Mouse (Mus musculus): ENCODE measurements around the gene Cyp2b13. TPM values are rescaled to one million over a fixed set of nuclear protein-coding genes. Genes with fewer than 3 reads are reported as not detected.

Cyp2b13 gene
- not detected for polyA plus RNA-seq (2017; shearing (Covaris generic))

DNA sequence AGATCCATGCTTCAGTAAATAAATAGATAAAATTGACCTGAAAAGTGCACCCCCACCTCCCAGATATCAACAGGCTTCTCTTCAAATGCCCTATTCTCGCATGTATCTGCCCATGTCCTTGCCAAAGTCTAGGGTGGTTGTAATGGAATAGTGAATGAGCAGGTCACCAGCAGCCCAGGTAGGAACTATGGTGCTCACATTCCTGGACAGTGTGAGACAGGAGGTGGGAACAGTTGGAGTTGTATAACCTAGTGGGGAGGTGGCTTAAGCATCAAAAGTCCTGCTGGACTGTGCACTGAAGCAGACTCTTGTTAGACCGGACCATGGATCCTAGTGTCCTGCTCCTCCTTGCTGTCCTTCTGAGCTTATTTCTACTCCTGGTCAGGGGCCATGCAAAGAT, at the start of gene Cyp2b13:
Cyp2b13 (plus strand) TSS at position 301 of the 400 bp plus-strand sequence.

Other genes starting within 250 kb of the Cyp2b13 start
- gene Cyp2s1, start 244.6 kb upstream of the Cyp2b13 start, polyA plus RNA-seq (2017; shearing (Covaris generic)) = 5.8 TPM
- not detected for gene Cyp2b10, start 163.9 kb upstream of the Cyp2b13 start, polyA plus RNA-seq (2017; shearing (Covaris generic))
- gene Cyp2b9, start 111.9 kb downstream of the Cyp2b13 start, polyA plus RNA-seq (2017; shearing (Covaris generic)) = not detected
- gene Vmn1r184, start 198.8 kb downstream of the Cyp2b13 start, polyA plus RNA-seq (2017; shearing (Covaris generic)) = not detected
- gene Cyp2a4, start 245.7 kb downstream of the Cyp2b13 start, polyA plus RNA-seq (2017; shearing (Covaris generic)) = not detected